Mouse (Mus musculus): ENCODE results near the gene Mthfr. TPM values are rescaled to one million over a fixed set of nuclear protein-coding genes. Genes with fewer than 3 reads are reported as not detected.
"Not testable (repeated sequence)": the region's sequence is repeated elsewhere in the genome, so short reads cannot be mapped to it uniquely, and the experiment has no call there.

Gene Mthfr
- polyA plus RNA-seq, 1 experiment from 2014 or later = 18.7 TPM

- not testable (repeated sequence) for H3K27ac ChIP-seq; H3K27me3 ChIP-seq (ENCODE audit: control insufficient read depth, insufficient read depth, low read length); H3K4me2 ChIP-seq (replicated peaks); H3K9ac ChIP-seq; H3K9me3 ChIP-seq (ENCODE audit: control insufficient read depth, low read length); H3K4me1 ChIP-seq (replicated peaks; ENCODE audit: control insufficient read depth, insufficient read depth, low read length); ATAC-seq (ENCODE audit: low FRiP score); DNase-seq (ENCODE audit: low spot score); H3K4me3 ChIP-seq (replicated peaks; ENCODE audit: low read length)
- WGBS = 92% methylated on average over 3 of the region's 3 CpGs
- H3K36me3 ChIP-seq (replicated peaks; ENCODE audit: control insufficient read depth, insufficient read depth) = peaks cover 94% of the 10 kb centered on the region
Observed at GRCm38 (mm10) chr4:148050396-148050914, 11.6 kb downstream of the Mthfr start.

DNA sequence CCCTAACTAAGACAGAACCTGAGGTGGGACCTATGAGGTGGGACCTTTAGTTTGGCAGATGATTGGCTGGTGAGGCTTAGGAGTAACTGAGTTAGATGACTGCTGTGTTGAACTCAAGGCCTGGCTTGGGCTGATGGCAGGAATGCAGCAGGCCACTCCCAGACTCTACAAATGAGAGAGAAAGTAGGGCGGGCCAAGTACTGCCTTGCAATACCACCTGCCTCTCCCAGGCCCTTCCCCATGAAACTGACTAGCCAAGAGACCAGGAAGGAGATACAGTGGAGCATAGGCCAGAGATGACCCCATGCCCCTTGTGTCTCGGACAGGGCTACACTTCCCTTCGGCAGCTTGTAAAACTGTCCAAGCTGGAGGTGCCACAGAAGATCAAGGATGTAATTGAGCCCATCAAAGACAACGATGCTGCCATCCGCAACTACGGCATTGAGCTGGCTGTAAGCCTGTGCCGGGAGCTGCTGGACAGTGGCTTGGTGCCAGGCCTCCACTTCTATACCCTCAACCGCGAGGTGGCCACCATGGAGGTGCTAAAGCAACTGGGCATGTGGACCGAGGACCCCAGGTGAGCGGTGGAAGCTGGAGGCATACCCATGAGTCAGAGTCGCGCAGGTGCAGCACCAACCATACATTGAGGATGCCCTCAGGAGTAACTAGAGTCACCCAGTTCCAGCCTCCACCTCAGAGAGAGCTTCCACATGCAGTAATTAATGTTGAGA lies 12.3 kb downstream of the Mthfr start:
- Histone ChIP-seq H3K27me3 (ENCODE audit: control insufficient read depth, insufficient read depth, low read length) (no peaks in the 10 kb centered on the region), H3K4me2 (replicated peaks) (no peak overlapping the region), H3K27ac (no peak overlapping the region), H3K9ac (no peak overlapping the region), H3K9me3 (ENCODE audit: control insufficient read depth, low read length) (no peaks in the 10 kb centered on the region), H3K4me1 (replicated peaks; ENCODE audit: control insufficient read depth, insufficient read depth, low read length) (no peaks in the 10 kb centered on the region), H3K4me3 (replicated peaks; ENCODE audit: low read length) (no peak overlapping the region), H3K36me3 (replicated peaks; ENCODE audit: control insufficient read depth, insufficient read depth) (peaks cover 94% of the 10 kb centered on the region)
- no peak for DNase-seq (ENCODE audit: low spot score)
- ATAC-seq (ENCODE audit: low FRiP score) = no peak
- WGBS = 93% methylated on average over 13 of the region's 13 CpGs

DNA sequence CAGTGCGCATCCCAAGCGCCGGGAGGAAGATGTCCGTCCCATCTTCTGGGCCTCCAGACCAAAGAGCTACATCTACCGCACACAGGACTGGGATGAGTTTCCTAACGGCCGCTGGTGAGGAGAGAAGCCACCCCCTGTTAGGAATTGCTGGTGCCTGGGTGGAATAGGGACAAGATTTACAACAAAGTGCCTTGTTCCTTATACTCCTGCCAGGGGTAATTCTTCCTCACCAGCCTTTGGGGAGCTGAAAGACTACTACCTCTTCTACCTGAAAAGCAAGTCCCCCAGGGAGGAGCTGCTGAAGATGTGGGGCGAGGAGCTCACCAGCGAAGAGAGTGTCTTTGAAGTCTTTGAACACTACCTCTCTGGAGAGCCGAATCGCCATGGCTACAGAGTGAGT lies 13.0 kb downstream of the Mthfr start:
- peaks cover 94% of the 10 kb centered on the region for H3K36me3 ChIP-seq (replicated peaks; ENCODE audit: control insufficient read depth, insufficient read depth)
- H3K4me1 ChIP-seq (replicated peaks; ENCODE audit: control insufficient read depth, insufficient read depth, low read length) = no peaks in the 10 kb centered on the region
- no peaks in the 10 kb centered on the region for H3K9me3 ChIP-seq (ENCODE audit: control insufficient read depth, low read length)
- H3K9ac ChIP-seq = no peak overlapping the region
- H3K27ac ChIP-seq = no peak overlapping the region
- no peaks in the 10 kb centered on the region for H3K27me3 ChIP-seq (ENCODE audit: control insufficient read depth, insufficient read depth, low read length)
- DNase-seq (ENCODE audit: low spot score) (no peak), ATAC-seq (ENCODE audit: low FRiP score) (no peak)
- H3K4me3 ChIP-seq (replicated peaks; ENCODE audit: low read length) = no peak overlapping the region
- WGBS = 88% methylated on average over 11 of the region's 11 CpGs
- H3K4me2 ChIP-seq (replicated peaks) = no peak overlapping the region

- no peaks in the 10 kb centered on the region for H3K4me1 ChIP-seq (replicated peaks; ENCODE audit: control insufficient read depth, insufficient read depth, low read length)
- H3K9ac ChIP-seq = no peak overlapping the region
- H3K4me2 ChIP-seq (replicated peaks) = no peak overlapping the region
- 81% methylated on average over 2 of the region's 2 CpGs for whole genome bisulfite sequencing
- DNase-seq (ENCODE audit: low spot score) = no peak
- H3K4me3 ChIP-seq (replicated peaks; ENCODE audit: low read length) = no peak overlapping the region
- ATAC-seq (ENCODE audit: low FRiP score) = no peak
- no peaks in the 10 kb centered on the region for H3K27me3 ChIP-seq (ENCODE audit: control insufficient read depth, insufficient read depth, low read length)
- no peak overlapping the region for H3K27ac ChIP-seq
- no peaks in the 10 kb centered on the region for H3K9me3 ChIP-seq (ENCODE audit: control insufficient read depth, low read length)
- peaks cover 98% of the 10 kb centered on the region for H3K36me3 ChIP-seq (replicated peaks; ENCODE audit: control insufficient read depth, insufficient read depth)
Observed at GRCm38 (mm10) chr4:148052976-148053375, 14.1 kb downstream of the Mthfr start.

GRCm38 (mm10) chr4:148053417-148053920 lies 14.6 kb downstream of the Mthfr start:
- 91% methylated on average over 12 of the region's 12 CpGs for WGBS
- H3K4me3 ChIP-seq (replicated peaks; ENCODE audit: low read length) = no peak overlapping the region
- peaks cover 98% of the 10 kb centered on the region for H3K36me3 ChIP-seq (replicated peaks; ENCODE audit: control insufficient read depth, insufficient read depth)
- no peaks in the 10 kb centered on the region for H3K4me1 ChIP-seq (replicated peaks; ENCODE audit: control insufficient read depth, insufficient read depth, low read length)
- no peak overlapping the region for H3K4me2 ChIP-seq (replicated peaks)
- ATAC-seq (ENCODE audit: low FRiP score) (no peak), DNase-seq (ENCODE audit: low spot score) (no peak)
- H3K27ac ChIP-seq = no peak overlapping the region
- no peaks in the 10 kb centered on the region for H3K27me3 ChIP-seq (ENCODE audit: control insufficient read depth, insufficient read depth, low read length)
- no peak overlapping the region for H3K9ac ChIP-seq
- no peaks in the 10 kb centered on the region for H3K9me3 ChIP-seq (ENCODE audit: control insufficient read depth, low read length)

DNA sequence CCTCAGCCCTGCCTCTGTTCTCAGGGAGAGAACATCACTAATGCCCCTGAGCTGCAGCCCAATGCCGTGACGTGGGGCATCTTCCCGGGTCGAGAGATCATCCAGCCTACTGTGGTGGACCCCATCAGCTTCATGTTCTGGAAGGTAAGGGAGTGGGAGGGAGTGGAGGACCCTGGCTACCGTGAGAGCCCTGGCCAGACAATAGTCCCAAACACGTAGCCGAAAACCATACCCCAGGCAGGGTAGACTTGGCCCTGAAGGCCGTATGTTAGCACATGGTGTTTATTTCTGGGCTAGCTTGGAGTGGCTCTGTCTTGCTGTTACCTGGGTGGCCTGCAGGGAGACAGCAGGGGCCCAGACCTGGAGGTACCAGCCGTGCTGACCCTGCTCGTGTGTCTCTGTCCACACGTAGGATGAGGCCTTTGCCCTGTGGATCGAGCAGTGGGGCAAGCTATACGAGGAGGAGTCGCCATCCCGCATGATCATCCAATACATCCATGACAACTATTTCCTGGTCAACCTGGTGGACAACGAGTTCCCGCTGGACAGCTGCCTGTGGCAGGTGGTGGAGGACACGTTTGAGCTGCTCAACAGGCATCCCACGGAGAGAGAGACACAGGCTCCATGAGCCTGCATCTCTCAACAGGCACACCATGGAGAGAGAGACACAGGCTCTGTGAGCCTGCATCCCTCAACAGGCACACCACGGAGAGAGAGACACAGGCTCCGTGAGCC lies 16.3 kb downstream of the Mthfr start:
- 92% methylated on average over 21 of the region's 21 CpGs for WGBS
- no peaks in the 10 kb centered on the region for H3K27me3 ChIP-seq (ENCODE audit: control insufficient read depth, insufficient read depth, low read length)
- ATAC-seq (ENCODE audit: low FRiP score) = no peak
- peaks cover 90% of the 10 kb centered on the region for H3K36me3 ChIP-seq (replicated peaks; ENCODE audit: control insufficient read depth, insufficient read depth)
- no peak overlapping the region for H3K4me2 ChIP-seq (replicated peaks)
- H3K4me1 ChIP-seq (replicated peaks; ENCODE audit: control insufficient read depth, insufficient read depth, low read length) = no peaks in the 10 kb centered on the region
- H3K4me3 ChIP-seq (replicated peaks; ENCODE audit: low read length) = no peak overlapping the region
- no peak for DNase-seq (ENCODE audit: low spot score)
- no peak overlapping the region for H3K27ac ChIP-seq
- no peak overlapping the region for H3K9ac ChIP-seq
- no peaks in the 10 kb centered on the region for H3K9me3 ChIP-seq (ENCODE audit: control insufficient read depth, low read length)

GRCm38 (mm10) chr4:148056246-148056645 lies 17.4 kb downstream of the Mthfr start:
- Histone ChIP-seq H3K27ac (no peak overlapping the region), H3K36me3 (replicated peaks; ENCODE audit: control insufficient read depth, insufficient read depth) (peaks cover 78% of the 10 kb centered on the region), H3K9ac (no peak overlapping the region), H3K9me3 (ENCODE audit: control insufficient read depth, low read length) (no peaks in the 10 kb centered on the region), H3K27me3 (ENCODE audit: control insufficient read depth, insufficient read depth, low read length) (no peaks in the 10 kb centered on the region), H3K4me1 (replicated peaks; ENCODE audit: control insufficient read depth, insufficient read depth, low read length) (no peaks in the 10 kb centered on the region), H3K4me2 (replicated peaks) (no peak overlapping the region), H3K4me3 (replicated peaks; ENCODE audit: low read length) (no peak overlapping the region)
- DNase-seq (ENCODE audit: low spot score) = no peak
- WGBS = 86% methylated on average over 7 of the region's 7 CpGs
- ATAC-seq (ENCODE audit: low FRiP score) = no peak

- Histone ChIP-seq H3K9me3 (ENCODE audit: control insufficient read depth, low read length) (no peaks in the 10 kb centered on the region), H3K4me1 (replicated peaks; ENCODE audit: control insufficient read depth, insufficient read depth, low read length) (no peaks in the 10 kb centered on the region), H3K27ac (no peak overlapping the region), H3K27me3 (ENCODE audit: control insufficient read depth, insufficient read depth, low read length) (no peaks in the 10 kb centered on the region), H3K9ac (no peak overlapping the region), H3K36me3 (replicated peaks; ENCODE audit: control insufficient read depth, insufficient read depth) (peaks cover 73% of the 10 kb centered on the region), H3K4me2 (replicated peaks) (no peak overlapping the region), H3K4me3 (replicated peaks; ENCODE audit: low read length) (no peak overlapping the region)
- 91% methylated on average over 4 of the region's 4 CpGs for WGBS
- ATAC-seq (ENCODE audit: low FRiP score) (no peak), DNase-seq (ENCODE audit: low spot score) (no peak)
Observed at GRCm38 (mm10) chr4:148056801-148057200, 17.9 kb downstream of the Mthfr start.

DNA sequence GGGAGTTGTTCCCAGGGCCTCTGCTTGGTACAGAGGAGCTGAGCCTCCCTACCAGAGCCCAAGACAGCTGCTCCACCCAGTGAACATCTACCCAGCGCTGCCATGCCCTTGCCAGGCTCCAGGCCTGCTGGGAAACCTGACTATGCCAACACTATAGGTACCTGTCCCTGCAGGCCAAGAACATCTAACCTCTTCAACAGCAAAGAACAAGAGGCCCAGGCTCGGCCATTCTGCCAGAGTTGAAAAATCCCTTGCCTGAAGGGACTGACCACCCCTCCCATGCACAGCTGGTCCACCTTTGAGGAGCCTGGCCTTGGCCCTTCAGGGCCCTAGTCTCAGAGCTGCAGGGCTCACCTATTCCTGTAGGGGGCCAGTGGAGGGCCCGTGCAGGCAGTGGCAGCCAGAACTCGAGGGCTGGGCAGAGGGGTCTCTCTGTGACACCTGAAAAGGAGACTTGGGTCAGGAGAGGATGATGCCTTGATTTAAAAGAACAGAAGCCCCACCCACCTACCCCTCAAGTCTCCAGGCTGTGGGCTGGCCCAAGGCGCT lies 18.9 kb downstream of the Mthfr start:
- WGBS = 82% methylated on average over 5 of the region's 5 CpGs
- H3K27me3 ChIP-seq (ENCODE audit: control insufficient read depth, insufficient read depth, low read length) = no peaks in the 10 kb centered on the region
- ATAC-seq (ENCODE audit: low FRiP score) (no peak), DNase-seq (ENCODE audit: low spot score) (no peak)
- H3K4me1 ChIP-seq (replicated peaks; ENCODE audit: control insufficient read depth, insufficient read depth, low read length) = no peaks in the 10 kb centered on the region
- H3K9ac ChIP-seq = no peak overlapping the region
- no peak overlapping the region for H3K4me2 ChIP-seq (replicated peaks)
- no peaks in the 10 kb centered on the region for H3K9me3 ChIP-seq (ENCODE audit: control insufficient read depth, low read length)
- no peak overlapping the region for H3K4me3 ChIP-seq (replicated peaks; ENCODE audit: low read length)
- H3K36me3 ChIP-seq (replicated peaks; ENCODE audit: control insufficient read depth, insufficient read depth) = peaks cover 64% of the 10 kb centered on the region
- H3K27ac ChIP-seq = no peak overlapping the region
